Mouse (Mus musculus) layer of hippocampus, adult 2 months (tissue): ENCODE measurements at regions not wholly inside any gene's neighbourhood (a gene's known extent, or its start where the extent isn't known, plus 50 kb on each side); places are given as distances from the start of the nearest gene placed in this dataset.

Experiments
- DNase-seq, 2 experiments: peaks; one replicate each; pipeline ENCODE4 v3.0.0; 2022; ENCODE audit warnings: low spot score in 2 of 2
- H3K27ac ChIP-seq: fragments of 200-600 bp; 2 replicates; pipeline ENCODE4 v1.8.1; 2022
- H3K4me3 ChIP-seq: fragments of 200-600 bp; 2 replicates; pipeline ENCODE4 v1.8.1; 2022; ENCODE audit warnings: mild to moderate bottlenecking
- CTCF ChIP-seq: fragments of 200-600 bp; conservative IDR thresholded peaks from 2 replicates; pipeline ENCODE4 v1.8.1; 2022; ENCODE audit warnings: antibody characterized with exemption, mild to moderate bottlenecking, moderate library complexity

DNA sequence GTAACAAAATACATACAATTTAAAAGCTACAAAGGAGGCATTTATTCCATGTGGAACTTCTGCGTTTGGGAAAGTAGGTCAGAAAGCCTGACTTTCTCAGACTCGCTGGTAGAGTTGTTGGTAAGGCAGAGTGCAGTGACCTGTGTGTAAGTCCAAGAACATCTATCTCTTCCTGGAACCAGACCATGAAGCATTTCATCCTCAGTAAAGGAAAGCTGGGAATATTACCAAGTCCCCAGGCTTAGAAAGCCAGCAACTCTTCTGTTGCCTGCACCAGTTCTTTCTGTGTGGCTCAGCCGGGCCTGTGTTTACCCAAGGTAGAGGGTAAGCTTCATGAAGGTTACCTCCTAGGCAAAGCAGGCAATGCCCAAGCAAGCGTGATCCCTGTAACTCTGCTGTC, 207.0 kb upstream of the Mctp2 start:
- TF ChIP-seq CTCF, result no peak
- no peak for DNase-seq
- Histone ChIP-seq H3K27ac (no peak overlapping the region), H3K4me3 (no peak overlapping the region)

- Histone ChIP-seq H3K27ac (no peak overlapping the region), H3K4me3 (no peak overlapping the region)
- DNase-seq, result no peak
- no peak for TF ChIP-seq CTCF
Observed at GRCm38 (mm10) chr7:72514851-72515250, 208.4 kb upstream of the Mctp2 start.

- Histone ChIP-seq H3K4me3 (no peak overlapping the region), H3K27ac (no peak overlapping the region)
- TF ChIP-seq CTCF, result no peak
- DNase-seq, result no peak
Observed at GRCm38 (mm10) chr7:72518421-72518972, 212.1 kb upstream of the Mctp2 start.

- Histone ChIP-seq H3K27ac (no peak overlapping the region), H3K4me3 (no peak overlapping the region)
- no peak for TF ChIP-seq CTCF
- no peak for DNase-seq
Observed at GRCm38 (mm10) chr7:72519359-72520115, 213.1 kb upstream of the Mctp2 start.

DNA sequence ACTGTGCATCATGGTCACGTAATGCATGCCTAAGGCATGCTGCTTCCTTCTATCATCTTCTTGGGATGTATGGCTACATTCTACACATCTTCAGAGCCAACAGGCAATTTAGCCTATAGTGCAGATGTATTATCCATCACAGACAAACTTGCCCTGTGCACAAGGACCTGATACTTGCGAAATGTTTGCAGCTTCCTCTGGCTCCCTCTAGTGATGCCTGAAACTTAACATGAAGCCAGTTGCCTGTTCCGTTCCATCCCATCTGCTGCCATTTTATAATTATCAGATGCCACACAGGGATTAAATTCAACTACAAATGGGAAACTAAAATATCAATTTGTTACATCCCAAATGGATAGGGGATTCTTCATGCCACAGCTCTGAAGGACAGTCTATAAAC, 222.5 kb upstream of the Mctp2 start:
- DNase-seq, result no peak
- H3K4me3 ChIP-seq, result no peak overlapping the region
- TF ChIP-seq CTCF, result peak; percentile 68

GRCm38 (mm10) chr7:72538288-72538687, 231.9 kb upstream of the Mctp2 start:
- no peak for TF ChIP-seq CTCF
- DNase-seq, result no peak
- H3K4me3 ChIP-seq, result no peak overlapping the region
- H3K27ac ChIP-seq, result no peak overlapping the region

More for the DNA sequence above, 222.5 kb upstream of the Mctp2 start:
- no peak overlapping the region for H3K27ac ChIP-seq

DNA sequence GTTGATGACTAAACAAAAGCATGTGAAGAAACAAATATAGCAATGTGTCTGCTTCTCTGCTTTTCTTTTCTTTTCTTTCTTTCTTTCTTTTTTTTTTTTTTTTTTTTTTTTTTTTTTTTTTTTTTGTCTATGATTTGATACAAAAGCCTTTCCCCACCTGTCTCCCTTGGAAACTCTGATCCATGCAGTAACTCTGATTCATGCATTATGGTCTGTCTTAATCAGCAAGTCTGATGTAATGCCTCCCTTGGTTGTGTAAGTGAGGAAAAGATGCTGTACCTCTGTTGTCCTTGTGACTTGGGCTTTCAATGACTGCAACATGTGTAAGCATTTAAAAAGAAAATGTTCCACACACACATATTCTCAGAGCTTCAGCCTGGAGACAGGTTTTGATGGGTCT, 233.5 kb upstream of the Mctp2 start:
- no peak for TF ChIP-seq CTCF
- H3K4me3 ChIP-seq, result no peak overlapping the region
- H3K27ac ChIP-seq, result no peak overlapping the region
- DNase-seq, result no peak

DNA sequence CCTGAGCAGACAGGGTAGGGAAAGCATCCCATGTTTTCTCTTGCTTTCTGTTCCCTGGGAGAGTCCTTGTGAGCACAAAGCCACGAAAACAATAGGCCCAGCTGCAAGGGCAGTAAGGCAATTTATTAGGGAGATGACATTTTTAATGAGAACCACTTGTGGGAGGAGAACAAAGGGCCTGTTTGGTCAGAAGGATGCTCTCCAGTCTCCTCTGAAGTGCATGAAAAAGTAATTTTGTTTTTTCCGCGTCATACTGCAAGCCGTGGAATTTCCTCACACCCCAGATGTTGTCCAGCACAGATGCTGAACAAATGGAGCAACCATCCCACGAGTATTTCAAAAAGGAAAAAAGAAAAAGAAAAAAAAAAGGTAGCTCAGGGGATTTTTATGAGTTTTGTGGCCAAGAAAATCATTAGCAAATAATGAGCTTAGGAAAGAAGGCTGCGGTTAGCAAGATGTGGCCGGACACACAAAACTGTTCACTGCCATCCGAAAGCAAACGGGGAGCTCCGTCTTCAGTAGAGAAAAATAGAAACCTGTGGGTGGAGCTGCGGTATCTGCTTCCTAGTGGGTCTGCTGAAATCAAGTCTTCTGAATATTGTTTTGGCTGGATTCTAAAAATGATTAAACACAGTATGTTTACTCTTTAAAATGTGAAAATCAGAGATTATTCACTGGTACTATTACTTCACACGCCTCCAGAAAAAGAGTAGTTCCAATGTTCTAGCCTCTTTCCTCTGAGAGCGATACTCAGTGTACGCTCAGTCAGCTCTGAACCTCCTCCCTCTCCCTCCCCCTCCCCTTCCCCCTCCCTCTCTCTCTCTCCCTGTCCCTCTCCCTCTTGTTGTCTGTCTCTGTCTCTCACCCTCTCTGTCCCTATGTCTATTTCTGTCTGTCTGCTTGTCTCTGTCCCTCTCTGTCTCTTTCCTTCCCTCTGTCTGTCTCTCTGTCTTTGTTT, 235.4 kb upstream of the Mctp2 start:
- peak; percentile 57 for TF ChIP-seq CTCF
- Histone ChIP-seq H3K4me3 (peak overlapping the region; percentile 26), H3K27ac (no peak overlapping the region)
- DNase-seq, result peak in 1 of 2 experiments; percentile 29

- TF ChIP-seq CTCF, result no peak
- DNase-seq, result no peak
- no peak overlapping the region for H3K27ac ChIP-seq
- no peak overlapping the region for H3K4me3 ChIP-seq
Observed at GRCm38 (mm10) chr7:72543501-72543900, 237.1 kb upstream of the Mctp2 start.

GRCm38 (mm10) chr7:72543946-72544345, 237.5 kb upstream of the Mctp2 start:
- TF ChIP-seq CTCF, result no peak
- H3K27ac ChIP-seq, result no peak overlapping the region
- no peak overlapping the region for H3K4me3 ChIP-seq
- no peak for DNase-seq

DNA sequence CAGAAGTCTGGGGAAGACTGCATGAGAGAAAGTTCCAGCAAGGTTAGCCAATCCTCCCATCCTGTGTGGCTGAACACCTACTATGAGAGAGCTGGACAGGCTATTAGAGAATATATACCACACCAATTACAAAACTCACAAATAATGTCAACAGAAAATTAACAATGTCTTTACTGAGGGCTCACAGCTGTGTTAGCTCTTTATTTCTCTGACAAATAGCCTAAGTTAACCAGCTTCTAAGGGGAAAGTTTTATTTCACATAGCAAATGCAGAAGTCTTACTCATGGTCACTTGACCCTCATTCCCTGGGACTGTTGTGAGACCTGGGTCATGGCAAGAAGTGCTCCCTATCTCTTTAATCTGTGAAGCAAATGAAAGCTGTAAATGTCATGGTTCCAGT, 261.0 kb upstream of the Mctp2 start:
- no peak for DNase-seq
- no peak overlapping the region for H3K27ac ChIP-seq
- H3K4me3 ChIP-seq, result no peak overlapping the region
- no peak for TF ChIP-seq CTCF

DNA sequence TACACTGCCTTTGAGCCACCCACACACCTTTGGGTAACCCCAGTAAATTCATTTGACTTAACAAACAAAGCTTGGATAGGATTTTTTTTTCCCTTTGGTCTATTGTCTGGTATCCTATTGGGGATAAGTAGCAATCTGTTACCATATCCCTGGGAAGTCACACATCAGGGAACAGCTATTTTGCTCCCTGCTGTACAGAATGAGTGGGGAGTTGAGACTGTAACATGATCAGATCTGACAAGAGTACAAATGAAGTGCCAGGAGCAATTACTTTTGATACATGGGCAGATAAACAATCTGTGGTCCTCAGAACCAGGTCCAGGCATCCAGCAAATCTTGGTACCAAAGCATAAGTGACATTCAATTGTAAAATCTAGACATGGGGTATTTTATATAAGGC, 262.8 kb upstream of the Mctp2 start:
- TF ChIP-seq CTCF, result no peak
- no peak overlapping the region for H3K27ac ChIP-seq
- no peak overlapping the region for H3K4me3 ChIP-seq
- DNase-seq, result no peak

DNA sequence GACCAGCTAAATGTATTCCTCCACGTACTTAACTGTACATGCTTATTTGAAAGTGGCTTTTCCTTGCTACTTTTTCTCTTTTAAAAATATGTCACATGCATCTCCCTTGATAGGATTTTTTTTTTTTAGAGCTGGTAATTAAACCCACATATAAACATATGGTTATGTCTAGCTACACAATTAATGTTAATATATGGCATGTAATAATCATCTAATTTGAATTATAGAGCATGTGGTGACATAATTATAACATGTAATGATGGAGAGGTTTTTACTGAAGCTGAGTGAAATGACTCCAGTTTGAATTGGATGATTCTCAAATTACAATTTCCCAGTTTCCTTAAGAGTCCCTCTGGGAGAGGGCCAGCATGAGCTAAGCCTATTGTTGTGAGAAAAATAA, 267.9 kb upstream of the Mctp2 start:
- H3K4me3 ChIP-seq, result no peak overlapping the region
- no peak for TF ChIP-seq CTCF
- no peak for DNase-seq
- no peak overlapping the region for H3K27ac ChIP-seq
